8 mouse cellular contexts compared by ENCODE assay signal in genomic region chr11:61104241-61104901, GRCm38 (mm10). TPM values are rescaled to one million over a fixed set of nuclear protein-coding genes. Genes with fewer than 3 reads are reported as not detected.
DNase-seq lines count a peak whose midpoint lies in the region; ATAC-seq lines count a peak whose summit lies in the region.

No protein-coding gene starts in this region.

- no peak overlapping the region for H3K27ac ChIP-seq in embryonic facial prominence, embryonic 13.5 days
- no peak overlapping the region for H3K27ac ChIP-seq in limb, embryonic 11.5 days (replicated peaks; ENCODE audit: low read depth, low read length)
- H3K27ac ChIP-seq in midbrain, embryonic 14.5 days (replicated peaks; ENCODE audit: low read depth, low read length), result no peak overlapping the region

- no peak overlapping the region for H3K4me3 ChIP-seq in embryonic facial prominence, embryonic 13.5 days
- no peak overlapping the region for H3K4me3 ChIP-seq in limb, embryonic 11.5 days (ENCODE audit: low read depth, low read length)
- H3K4me3 ChIP-seq in midbrain, embryonic 14.5 days (replicated peaks; ENCODE audit: low read depth, low read length), result no peak overlapping the region

- H3K9ac ChIP-seq in embryonic facial prominence, embryonic 13.5 days, result no peak overlapping the region
- H3K9ac ChIP-seq in limb, embryonic 11.5 days (ENCODE audit: low read length), result no peak overlapping the region
- H3K9ac ChIP-seq in midbrain, embryonic 14.5 days (replicated peaks; ENCODE audit: low read length), result no peak overlapping the region; the same call in 1 of the 2 replicates

- no peaks in the 10 kb centered on the region for H3K9me3 ChIP-seq in embryonic facial prominence, embryonic 13.5 days
- no peaks in the 10 kb centered on the region for H3K9me3 ChIP-seq in limb, embryonic 11.5 days (ENCODE audit: control insufficient read depth, low read length)
- no peaks in the 10 kb centered on the region for H3K9me3 ChIP-seq in midbrain, embryonic 14.5 days (ENCODE audit: control insufficient read depth, low read length)

- H3K4me2 ChIP-seq in embryonic facial prominence, embryonic 13.5 days, result peak overlapping the region; percentile 28
- no peak overlapping the region for H3K4me2 ChIP-seq in limb, embryonic 11.5 days (ENCODE audit: low read depth, severe bottlenecking)
- H3K4me2 ChIP-seq in midbrain, embryonic 14.5 days (ENCODE audit: low read length), result peak overlapping the region; percentile 34

- DNase-seq in 3T3-L1 (ENCODE audit: low read depth, low spot score), result peak; percentile 97
- DNase-seq in adrenal gland, postnatal 36 days, result peak; percentile 91 to 94
- DNase-seq in heart, adult 18-20 months, result peak; percentile 84 to 92
- DNase-seq in kidney, adult 18-20 months, result peak; percentile 85
- peak; percentile 96 for DNase-seq in limb, embryonic 11.5 days (ENCODE audit: low spot score)
- peak; percentile 96 for DNase-seq in midbrain, embryonic 14.5 days
- peak; percentile 67 for DNase-seq in spleen, adult 12 weeks (ENCODE audit: low spot score)

- 21% methylated on average over 20 of the region's 20 CpGs for WGBS in embryonic facial prominence, embryonic 13.5 days
- WGBS in limb, embryonic 11.5 days, result 23% methylated on average over 20 of the region's 20 CpGs
- 10% methylated on average over 20 of the region's 20 CpGs for WGBS in midbrain, embryonic 14.5 days

- H3K4me1 ChIP-seq in embryonic facial prominence, embryonic 13.5 days, result no peaks in the 10 kb centered on the region
- H3K4me1 ChIP-seq in limb, embryonic 11.5 days (ENCODE audit: control insufficient read depth, insufficient read depth, low read length), result no peaks in the 10 kb centered on the region
- H3K4me1 ChIP-seq in midbrain, embryonic 14.5 days (ENCODE audit: control insufficient read depth, insufficient read depth, low read length), result peaks cover 6% of the 10 kb centered on the region; the same call in 1 of the 2 replicates

- peak; percentile 85 for ATAC-seq in embryonic facial prominence, embryonic 13.5 days (ENCODE audit: insufficient number of reproducible peaks, insufficient read depth, low FRiP score, low TSS enrichment, low read depth)
- ATAC-seq in limb, embryonic 11.5 days (ENCODE audit: insufficient number of reproducible peaks, low FRiP score, low TSS enrichment, low read depth), result peak; percentile 67; the same call in 1 of the 2 replicates
- peak; percentile 85; the same call in 1 of the 2 replicates for ATAC-seq in midbrain, embryonic 14.5 days (ENCODE audit: low FRiP score, low TSS enrichment)

- no peaks in the 10 kb centered on the region for H3K36me3 ChIP-seq in embryonic facial prominence, embryonic 13.5 days
- H3K36me3 ChIP-seq in limb, embryonic 11.5 days (ENCODE audit: control insufficient read depth, insufficient read depth, low read length), result no peaks in the 10 kb centered on the region
- H3K36me3 ChIP-seq in midbrain, embryonic 14.5 days (ENCODE audit: control insufficient read depth, insufficient read depth, low read length), result no peaks in the 10 kb centered on the region

- H3K27me3 ChIP-seq in embryonic facial prominence, embryonic 13.5 days, result peaks cover 3% of the 10 kb centered on the region; the same call in 1 of the 2 replicates
- no peaks in the 10 kb centered on the region for H3K27me3 ChIP-seq in limb, embryonic 11.5 days (ENCODE audit: control insufficient read depth, insufficient read depth, low read length)
- no peaks in the 10 kb centered on the region for H3K27me3 ChIP-seq in midbrain, embryonic 14.5 days (ENCODE audit: control insufficient read depth, insufficient read depth, low read length)

RNA-seq across cellular contexts. Expression of gene Tnfrsf13b, which starts 22.2 kb away (rescaled TPM):
- total RNA-seq in adrenal gland, postnatal 36 days (2021), result 1 to 10 TPM in 1 of 2 experiments, under 1 TPM in 1; 0.40 to 1.1 TPM
- polyA plus RNA-seq in embryonic facial prominence, embryonic 13.5 days (2015; fragmentation: Nextera tagmentation; extraction: Ambion mirVana), result 2.0 and 2.1 TPM in 2 replicates
- 1 to 10 TPM in 1 of 2 experiments, under 1 TPM in 1; 0.50 to 1.5 TPM for total RNA-seq in heart, adult 18-20 months (2021)
- polyA plus RNA-seq in limb, embryonic 11.5 days (2014; fragmentation: Nextera tagmentation; extraction: Ambion mirVana), result 0.89 and 0.99 TPM in 2 replicates
- polyA plus RNA-seq in midbrain, embryonic 14.5 days (2014; fragmentation: Nextera tagmentation; extraction: Ambion mirVana), result 0.35 and 2.0 TPM in 2 replicates
